Mouse (Mus musculus): ENCODE measurements around the gene Fam110c. TPM values are rescaled to one million over a fixed set of nuclear protein-coding genes. Genes with fewer than 3 reads are reported as not detected.
"Not testable (repeated sequence)": the region's sequence is repeated elsewhere in the genome, so short reads cannot be mapped to it uniquely, and the experiment has no call there.

The Fam110c gene
- not detected for polyA plus RNA-seq (2021)

DNA sequence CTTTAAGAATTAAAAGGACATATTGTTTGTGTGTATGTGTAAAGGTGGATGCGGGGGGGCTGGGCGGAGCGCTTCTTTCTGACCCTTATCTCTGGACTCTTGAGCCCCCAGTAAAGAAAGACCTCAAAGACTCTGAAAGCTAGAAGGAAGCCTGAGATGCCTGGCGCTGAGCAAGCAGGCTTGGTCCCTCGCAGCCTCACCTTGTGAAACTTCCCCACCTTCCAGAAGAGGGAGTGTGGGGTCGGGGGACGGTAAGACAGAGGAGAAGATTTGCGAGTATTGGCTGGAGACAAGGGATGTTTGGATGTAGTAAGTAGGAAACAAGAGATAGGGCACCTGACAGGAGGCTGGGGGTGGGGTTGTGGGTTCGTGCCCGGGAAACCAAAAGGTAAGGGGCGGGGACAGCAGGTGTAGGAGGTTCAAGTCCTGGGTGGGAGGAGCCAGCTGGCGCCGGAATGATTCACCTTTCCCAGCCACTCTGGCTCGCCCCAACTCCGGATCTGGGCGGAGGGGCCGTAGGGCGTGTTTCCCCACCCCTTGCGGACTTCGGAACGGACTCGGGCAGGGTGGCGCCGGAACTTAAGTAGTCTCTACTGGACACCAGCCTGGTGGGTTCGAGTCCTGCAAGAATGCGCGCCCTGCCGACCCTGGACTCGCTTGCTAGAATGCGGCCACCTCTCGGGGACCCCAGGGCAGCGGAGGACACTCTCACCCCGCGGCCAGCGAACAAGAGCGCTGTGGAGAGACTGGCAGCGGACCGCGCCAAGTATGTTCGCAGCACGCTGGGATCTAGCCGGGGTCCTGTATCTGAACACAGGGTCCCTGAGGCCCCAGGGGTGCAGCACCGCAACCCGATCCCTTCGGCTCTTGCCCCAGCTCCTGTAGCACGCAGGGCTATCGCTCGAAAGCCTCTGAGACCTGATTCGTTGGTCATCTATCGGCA is at the start of gene Fam110c:
Fam110c (plus strand) TSS at position 450 of the 943 bp plus-strand sequence.
- POLR2A ChIA-PET, result no interaction called here
- H3K27me3 ChIP-seq, result peaks cover 11% of the 10 kb centered on the region
- in situ Hi-C loops (cut with MboI; ENCODE audit: low pct_unique_long_range_greater_than_20kb), result no loop called here
- CTCF ChIA-PET, result no interaction called here
- ATAC-seq, result no peak
- DNase-seq (ENCODE audit: low read depth, low spot score), result no peak
- no peak for TF ChIP-seq CTCF (IDR thresholded peaks at IDR 0.05)

DNA sequence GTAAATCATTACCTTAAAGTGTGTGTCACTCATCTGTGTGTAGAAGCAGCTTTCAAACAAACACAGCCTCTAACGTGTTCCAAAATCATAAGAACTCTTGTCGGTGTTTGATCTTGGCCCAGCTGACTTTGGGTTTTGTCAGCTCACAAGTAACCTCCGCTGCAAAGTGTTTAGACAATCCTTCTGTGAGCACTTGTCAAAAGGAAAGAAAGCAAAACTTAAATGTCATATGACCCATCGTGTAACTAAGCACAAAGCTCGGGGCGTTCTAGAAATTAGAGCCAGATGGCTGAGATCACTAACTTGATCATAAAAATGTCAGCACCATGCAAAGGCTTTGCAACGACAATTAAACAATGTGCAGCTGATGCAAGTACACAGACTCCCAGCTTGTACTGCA is 47.2 kb upstream of the Fam110c start:
- ATAC-seq (no peak), DNase-seq (ENCODE audit: low read depth, low spot score) (no peak)
- ChIA-PET POLR2A (no interaction called here), CTCF (interaction anchor here (1.1 to 1.2 kb wide), 2 partner anchors 44 to 57 kb away, joined by 3 read pairs; no protein-coding TSS in a partner anchor)
- in situ Hi-C loops (cut with MboI; ENCODE audit: low pct_unique_long_range_greater_than_20kb), result no loop called here
- no peak for TF ChIP-seq CTCF (IDR thresholded peaks at IDR 0.05)
- peaks cover 25% of the 10 kb centered on the region for H3K27me3 ChIP-seq

DNA sequence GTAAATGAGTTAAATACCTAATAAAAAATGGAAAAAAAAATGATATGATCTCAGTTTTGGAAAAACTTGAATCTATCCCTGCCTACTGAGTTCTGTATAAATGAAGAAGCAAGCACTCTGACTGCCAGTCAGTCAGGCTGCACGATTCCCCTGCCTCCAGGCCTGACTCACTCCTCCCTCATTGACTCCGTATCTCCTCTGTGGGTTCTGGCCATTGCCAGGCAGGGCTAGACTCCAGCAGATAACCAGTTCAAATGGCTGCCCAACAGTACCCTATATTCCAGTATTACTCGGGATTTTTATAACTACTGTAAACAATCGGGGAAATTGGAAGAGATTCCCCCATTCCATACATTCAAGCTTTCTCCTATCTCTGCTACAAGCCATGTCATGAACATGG is 21.6 kb upstream of the Fam110c start:
- POLR2A ChIA-PET, result no interaction called here
- H3K27me3 ChIP-seq, result no peaks in the 10 kb centered on the region
- no peak for TF ChIP-seq CTCF (IDR thresholded peaks at IDR 0.05)
- in situ Hi-C loops (cut with MboI; ENCODE audit: low pct_unique_long_range_greater_than_20kb), result no loop called here
- ATAC-seq, result no peak
- no peak for DNase-seq (ENCODE audit: low read depth, low spot score)
- CTCF ChIA-PET, result no interaction called here

DNA sequence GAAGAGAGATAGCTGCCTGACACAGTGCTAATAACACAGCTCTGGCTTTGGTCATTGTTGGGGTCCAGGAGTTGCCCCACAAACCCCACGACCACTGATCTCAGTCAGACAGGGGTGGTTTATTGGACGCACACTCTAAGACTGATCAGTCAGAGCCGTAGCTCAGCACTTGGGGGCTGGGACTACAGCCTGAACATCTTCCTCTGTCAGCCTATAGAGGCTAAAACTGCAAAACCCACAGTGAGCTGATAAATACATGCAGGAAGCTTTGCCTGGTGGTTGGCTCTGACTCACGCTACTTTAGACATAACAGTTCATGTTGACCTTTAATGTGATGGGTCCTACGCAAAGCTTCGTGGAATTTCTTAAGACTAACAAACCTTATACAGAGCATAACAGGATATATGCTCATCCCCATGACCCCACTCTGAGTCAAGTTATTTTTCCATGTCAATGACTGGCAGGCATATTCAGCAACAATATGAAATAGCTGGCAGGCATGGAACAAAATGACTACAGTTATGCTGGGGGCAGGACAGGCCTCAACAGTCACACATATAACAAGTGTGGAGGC is 17.3 kb upstream of the Fam110c start:
- no peak for ATAC-seq
- in situ Hi-C loops (cut with MboI; ENCODE audit: low pct_unique_long_range_greater_than_20kb), result no loop called here
- CTCF ChIA-PET, result interaction anchor here (1.1 kb wide), 1 partner anchor 11 kb away, joined by 3 read pairs; no protein-coding TSS in a partner anchor
- DNase-seq (ENCODE audit: low read depth, low spot score), result no peak
- no peak for TF ChIP-seq CTCF (IDR thresholded peaks at IDR 0.05)
- H3K27me3 ChIP-seq, result no peaks in the 10 kb centered on the region
- POLR2A ChIA-PET, result no interaction called here

DNA sequence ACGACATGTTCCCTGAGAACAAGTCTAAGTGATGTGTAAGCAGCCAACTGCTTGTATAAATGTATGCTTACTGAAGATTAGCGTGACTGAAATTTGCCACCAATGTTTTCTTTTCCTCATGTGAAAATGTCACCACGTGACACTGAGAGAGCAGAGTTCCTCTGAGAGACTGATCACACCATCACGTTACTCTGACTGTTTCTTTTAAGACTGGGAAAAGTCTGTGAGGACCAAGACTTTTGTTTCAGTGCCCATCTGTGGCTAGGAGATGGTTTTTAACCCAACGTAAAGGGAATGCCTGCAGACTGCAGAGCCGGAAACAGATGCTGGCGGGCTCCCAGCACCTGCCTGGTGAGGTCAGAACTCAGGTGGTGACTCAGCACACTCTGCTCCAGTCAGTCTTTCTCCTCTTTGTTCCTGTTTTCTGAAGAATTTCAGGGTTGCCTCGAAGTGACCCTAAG is 14.2 kb upstream of the Fam110c start:
- CTCF ChIA-PET, result no interaction called here
- no peak for TF ChIP-seq CTCF (IDR thresholded peaks at IDR 0.05)
- ATAC-seq, result peak; percentile 86
- in situ Hi-C loops (cut with MboI; ENCODE audit: low pct_unique_long_range_greater_than_20kb), result no loop called here
- POLR2A ChIA-PET, result no interaction called here
- no peaks in the 10 kb centered on the region for H3K27me3 ChIP-seq
- peak; percentile 38 for DNase-seq (ENCODE audit: low read depth, low spot score)

DNA sequence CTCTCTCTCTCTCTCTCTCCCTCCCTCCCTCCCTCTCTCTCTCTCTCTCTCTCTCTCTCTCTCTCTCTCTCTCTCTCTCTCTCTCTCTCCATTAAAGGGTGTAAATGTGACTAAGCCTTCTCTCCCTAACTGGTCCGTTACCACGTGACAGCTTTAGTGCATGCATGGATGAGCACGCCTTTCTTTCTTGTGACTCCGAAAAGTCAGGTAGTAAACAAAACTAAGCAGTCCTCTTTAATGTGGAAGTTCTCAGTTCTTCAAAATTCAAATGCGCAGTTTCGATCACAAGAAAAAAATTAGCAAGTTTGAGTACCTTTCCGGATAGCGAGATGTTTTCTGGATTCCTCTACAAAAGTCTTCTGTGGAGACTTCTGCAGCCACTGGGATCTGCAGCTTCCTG is 13.4 kb upstream of the Fam110c start:
- no peak for DNase-seq (ENCODE audit: low read depth, low spot score)
- ChIA-PET CTCF (no interaction called here), POLR2A (no interaction called here)
- no peak for ATAC-seq
- in situ Hi-C loops (cut with MboI; ENCODE audit: low pct_unique_long_range_greater_than_20kb), result no loop called here
- no peaks in the 10 kb centered on the region for H3K27me3 ChIP-seq
- TF ChIP-seq CTCF (IDR thresholded peaks at IDR 0.05), result no peak

DNA sequence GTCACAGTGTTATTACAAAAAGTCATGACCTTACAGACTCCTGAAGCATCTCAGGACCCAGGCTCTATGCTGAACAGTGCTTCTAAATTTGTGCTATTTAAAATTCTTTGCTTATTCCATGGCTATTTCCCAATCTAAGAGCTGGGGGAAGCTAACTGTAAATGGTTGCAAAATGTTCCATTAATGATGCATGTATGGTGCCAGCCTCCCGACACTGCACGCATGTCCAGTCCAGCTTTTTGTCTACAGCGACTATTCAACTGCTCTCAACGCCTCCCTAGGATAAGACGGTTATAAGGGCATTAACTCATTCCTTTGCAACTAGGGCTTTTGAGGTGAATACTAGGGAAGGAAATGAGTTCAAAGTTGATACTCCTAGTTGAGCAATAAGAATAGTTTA is 2.4 kb upstream of the Fam110c start:
- in situ Hi-C loops (cut with MboI; ENCODE audit: low pct_unique_long_range_greater_than_20kb), result no loop called here
- peaks cover 8% of the 10 kb centered on the region for H3K27me3 ChIP-seq
- ChIA-PET POLR2A (no interaction called here), CTCF (no interaction called here)
- DNase-seq (ENCODE audit: low read depth, low spot score) (no peak), ATAC-seq (no peak)
- TF ChIP-seq CTCF (IDR thresholded peaks at IDR 0.05), result no peak

DNA sequence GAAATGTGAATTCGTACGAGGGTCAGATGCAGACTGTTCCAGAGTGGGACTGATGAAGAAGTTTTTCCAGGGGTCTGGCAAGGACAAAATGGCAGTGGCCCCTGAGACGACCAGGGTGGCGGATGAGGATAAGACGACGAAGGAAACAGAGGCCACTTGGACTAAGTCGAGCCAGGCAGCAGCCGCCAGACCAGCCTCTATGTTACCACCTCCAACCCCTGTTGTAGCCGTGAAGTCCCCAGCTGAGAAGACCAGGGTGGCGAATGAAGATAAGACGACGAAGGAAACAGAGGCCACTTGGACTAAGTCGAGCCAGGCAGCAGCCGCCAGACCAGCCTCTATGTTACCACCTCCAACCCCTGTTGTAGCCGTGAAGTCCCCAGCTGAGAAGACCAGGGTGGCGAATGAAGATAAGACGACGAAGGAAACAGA is 710 bp downstream of the Fam110c start:
- DNase-seq (ENCODE audit: low read depth, low spot score); CTCF ChIA-PET; in situ Hi-C loops (cut with MboI; ENCODE audit: low pct_unique_long_range_greater_than_20kb); ATAC-seq; POLR2A ChIA-PET: not testable (repeated sequence)
- peaks cover 11% of the 10 kb centered on the region for H3K27me3 ChIP-seq

DNA sequence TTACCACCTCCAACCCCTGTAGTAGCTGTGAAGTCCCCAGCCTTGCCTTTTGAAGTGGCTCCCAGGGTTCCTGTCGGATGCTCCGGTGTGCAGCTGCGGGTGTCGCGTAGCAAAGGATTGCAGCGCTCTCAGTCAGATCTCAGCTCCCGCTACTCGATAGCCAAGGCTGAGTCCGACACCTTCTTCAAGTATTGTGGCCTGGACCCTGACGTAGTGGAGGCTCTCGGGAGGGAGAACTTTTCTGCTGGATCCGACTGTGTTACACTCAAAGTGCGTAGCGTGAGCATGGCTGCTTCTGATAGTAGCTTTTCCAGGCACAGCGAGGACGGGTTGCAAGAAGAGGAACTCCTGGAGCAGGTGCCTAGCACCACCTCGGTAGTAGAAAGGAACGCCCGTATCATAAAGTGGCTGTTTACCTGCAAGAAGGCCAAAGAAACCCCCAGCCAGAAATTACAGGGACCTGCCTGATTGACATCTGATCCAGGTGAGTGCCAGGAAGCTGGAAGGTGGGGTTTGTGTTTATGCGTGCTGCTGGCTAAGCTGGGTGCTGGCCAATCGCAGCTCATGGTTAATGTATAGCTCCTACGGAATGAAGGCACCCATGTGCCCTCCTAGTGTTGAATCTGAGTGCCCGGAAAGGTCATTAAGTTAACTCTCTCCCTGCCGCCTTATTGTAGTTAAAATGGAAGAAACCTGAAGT is 1.3 kb downstream of the Fam110c start:
- ChIA-PET CTCF (no interaction called here), POLR2A (no interaction called here)
- no peak for TF ChIP-seq CTCF (IDR thresholded peaks at IDR 0.05)
- H3K27me3 ChIP-seq, result peaks cover 11% of the 10 kb centered on the region
- ATAC-seq (no peak), DNase-seq (ENCODE audit: low read depth, low spot score) (no peak)
- in situ Hi-C loops (cut with MboI; ENCODE audit: low pct_unique_long_range_greater_than_20kb), result no loop called here

DNA sequence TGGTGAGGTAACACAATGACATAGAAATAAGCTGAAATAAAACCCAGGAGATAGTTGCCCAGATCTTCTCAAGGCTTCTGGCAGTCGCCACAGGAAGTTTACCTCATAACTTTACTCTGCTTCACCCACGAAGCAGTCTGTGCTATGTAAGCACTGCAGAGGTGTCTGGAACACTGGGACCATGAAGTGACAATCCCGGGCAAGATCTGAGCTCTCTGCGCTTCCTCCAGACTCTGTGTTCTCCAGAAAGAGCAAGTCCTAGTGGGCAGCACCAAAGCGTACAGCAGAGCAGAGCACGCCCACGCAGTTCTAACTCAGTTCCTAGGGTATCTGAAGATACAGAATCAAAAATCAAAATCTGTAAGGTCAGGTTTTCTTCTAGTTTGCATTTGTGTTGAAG is 3.4 kb downstream of the Fam110c start:
- DNase-seq (ENCODE audit: low read depth, low spot score), result no peak
- CTCF ChIA-PET, result no interaction called here
- ATAC-seq, result no peak
- POLR2A ChIA-PET, result no interaction called here
- TF ChIP-seq CTCF (IDR thresholded peaks at IDR 0.05), result no peak
- in situ Hi-C loops (cut with MboI; ENCODE audit: low pct_unique_long_range_greater_than_20kb), result no loop called here
- H3K27me3 ChIP-seq, result peaks cover 6% of the 10 kb centered on the region

DNA sequence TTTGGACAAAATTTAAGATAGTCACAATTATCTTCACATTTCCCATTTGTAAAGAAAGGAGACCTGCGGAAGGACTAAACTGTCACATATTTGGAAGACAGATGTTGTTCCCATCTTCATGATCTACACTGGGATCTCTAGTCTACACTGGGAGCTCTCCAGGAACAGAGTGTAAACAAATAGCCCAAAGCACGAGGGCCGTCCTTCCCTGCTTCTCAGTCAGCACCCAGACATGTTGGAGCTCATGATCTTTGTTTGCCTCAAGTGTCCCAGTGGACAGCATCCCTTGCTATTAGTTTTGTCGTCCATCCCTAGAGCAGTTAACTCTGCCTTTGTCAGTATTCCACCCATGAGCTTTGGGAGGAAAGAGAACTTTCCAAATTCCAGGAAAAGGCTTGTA is 4.4 kb downstream of the Fam110c start:
- in situ Hi-C loops (cut with MboI; ENCODE audit: low pct_unique_long_range_greater_than_20kb), result no loop called here
- peaks cover 6% of the 10 kb centered on the region for H3K27me3 ChIP-seq
- POLR2A ChIA-PET, result interaction anchor here (0.7 kb wide), 1 partner anchor 396 kb away, joined by 3 read pairs; no protein-coding TSS in a partner anchor
- ATAC-seq (no peak), DNase-seq (ENCODE audit: low read depth, low spot score) (no peak)
- no peak for TF ChIP-seq CTCF (IDR thresholded peaks at IDR 0.05)
- CTCF ChIA-PET, result interaction anchor here (1.0 kb wide), 1 partner anchor 9 kb away, joined by 3 read pairs; no protein-coding TSS in a partner anchor
